Mouse (Mus musculus) bone marrow macrophage, adult 2 months (primary cell): Measurements from ENCODE around the gene Hip1r.

ENCODE experiments used
- CTCF ChIP-seq: IDR thresholded peaks from 2 replicates; pipeline ENCODE4 v1.5.1; 2012; ENCODE audit warnings: low read depth, mild to moderate bottlenecking, low read length, moderate library complexity
- POLR2A ChIP-seq: IDR thresholded peaks from 2 replicates; pipeline ENCODE4 v1.6.1; 2012; ENCODE audit warnings: mild to moderate bottlenecking, low read depth, low read length, borderline replicate concordance

DNA sequence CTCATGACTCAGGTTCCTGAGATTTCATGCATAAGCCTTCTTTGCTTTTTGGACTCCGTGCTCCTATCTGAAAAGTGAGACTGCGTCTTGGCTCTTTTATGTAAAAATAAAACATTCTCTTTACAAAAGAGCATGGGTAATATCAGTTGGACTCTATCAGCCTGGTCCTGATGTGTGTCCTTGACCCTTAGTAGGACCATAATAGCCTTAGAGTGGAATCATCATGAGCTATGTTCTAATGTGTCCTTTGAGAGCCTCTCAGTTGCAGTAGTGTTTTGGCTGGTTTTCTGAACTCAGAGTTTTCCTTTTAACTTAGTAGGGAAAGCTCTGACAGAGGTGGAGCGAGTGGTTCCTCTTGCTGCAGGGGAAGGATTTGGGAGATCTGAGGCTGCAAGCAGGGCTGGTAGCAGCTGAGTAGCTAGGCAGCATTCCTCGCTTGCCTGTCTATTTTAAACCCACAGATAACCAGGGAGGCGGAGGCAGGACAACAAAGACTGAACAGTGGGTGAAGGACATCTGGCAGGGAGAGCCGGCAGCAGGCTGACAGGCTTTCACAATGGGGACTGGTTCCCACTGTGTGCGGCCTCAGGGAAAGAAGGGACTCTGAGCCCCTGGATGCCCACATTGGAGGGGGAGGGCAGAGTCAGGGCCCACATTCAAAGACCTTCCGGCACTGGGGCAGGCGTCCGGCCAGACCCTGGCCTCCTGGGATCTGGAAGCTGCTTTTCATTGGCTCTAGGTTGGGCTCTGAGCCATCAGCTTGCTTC, 70.0 kb downstream of the Hip1r start:
- TF ChIP-seq CTCF (no peak), POLR2A (no peak)
